Mouse (Mus musculus) embryonic facial prominence, embryonic 10.5 days (tissue): ENCODE data around the gene Trak1. TPM values are rescaled to one million over a fixed set of nuclear protein-coding genes. Genes with fewer than 3 reads are reported as not detected.

Experiments used
- DNase-seq: peaks from one replicate; pipeline ENCODE4 v3.0.0-alpha.2; 2017; ENCODE audit warnings: low spot score
- H3K27ac ChIP-seq: fragments of 300-500 bp; sonication (generic); replicated peaks from 2 replicates; pipeline ENCODE4 v1.5.1; 2016; ENCODE audit warnings: mild to moderate bottlenecking
- H3K27me3 ChIP-seq: fragments of 300-500 bp; sonication (generic); replicated peaks from 2 replicates; pipeline ENCODE4 v1.6.1; 2016; ENCODE audit warnings: low read depth, mild to moderate bottlenecking; ENCODE audit not compliant: poor library complexity, severe bottlenecking
- H3K36me3 ChIP-seq: fragments of 300-500 bp; sonication (generic); replicated peaks from 2 replicates; pipeline ENCODE4 v1.6.1; 2016; ENCODE audit warnings: mild to moderate bottlenecking, moderate library complexity
- H3K4me1 ChIP-seq: fragments of 300-500 bp; sonication (generic); 2 replicates; pipeline ENCODE4 v1.6.1; 2016
- H3K4me3 ChIP-seq: fragments of 300-500 bp; sonication (generic); 2 replicates; pipeline ENCODE4 v1.5.1; 2016; ENCODE audit warnings: mild to moderate bottlenecking, moderate library complexity
- H3K9me3 ChIP-seq: fragments of 300-500 bp; sonication (generic); 2 replicates; pipeline ENCODE4 v1.6.1; 2016; ENCODE audit warnings: mild to moderate bottlenecking
- WGBS: fragments of 180-500 bp; shearing (Covaris S2); methylation state at CpG from one replicate; pipeline ENCODE4 v1.1.7; 2016; 5-methylcytosine and 5-hydroxymethylcytosine counted together
- polyA plus RNA-seq: library from polyadenylated mRNA; unstranded; fragments of >200 nt; fragmentation: Nextera tagmentation; extraction: Ambion mirVana; gene quantifications from 2 replicates; pipeline ENCODE4 v1.2.1, GENCODE M21; 2016

Gene Trak1
- polyA plus RNA-seq, 1 experiment from 2014 or later = 14.1 TPM

GRCm38 (mm10) chr9:121475488-121476452 is 178.5 kb downstream of the Trak1 start:
- DNase-seq = no peak
- H3K4me3 ChIP-seq = no peak overlapping the region
- 0 out of 2 replicates have a peak, but pooled peaks cover 3% of the 10 kb centered on the region for H3K27me3 ChIP-seq
- no peak overlapping the region for H3K27ac ChIP-seq
- peaks cover 15% of the 10 kb centered on the region; the same call in 1 of the 2 replicates for H3K36me3 ChIP-seq
- WGBS = 81% methylated on average over 16 of the region's 16 CpGs
- H3K4me1 ChIP-seq = peaks cover 21% of the 10 kb centered on the region
- no peaks in the 10 kb centered on the region for H3K9me3 ChIP-seq

GRCm38 (mm10) chr9:121477305-121477911 is 180.1 kb downstream of the Trak1 start:
- Histone ChIP-seq H3K9me3 (no peaks in the 10 kb centered on the region), H3K27me3 (0 out of 2 replicates have a peak, but pooled peaks cover 3% of the 10 kb centered on the region), H3K4me1 (peaks cover 6% of the 10 kb centered on the region), H3K36me3 (peaks cover 9% of the 10 kb centered on the region; the same call in 1 of the 2 replicates), H3K4me3 (0 out of 2 replicates have a peak overlapping the region, but pooled peaks have one; percentile 16), H3K27ac (peak overlapping the region; percentile 54; the same call in 1 of the 2 replicates)
- DNase-seq = peak; percentile 79
- 14% methylated on average over 15 of the region's 15 CpGs for WGBS

GRCm38 (mm10) chr9:121479453-121479852 is 182.2 kb downstream of the Trak1 start:
- no peaks in the 10 kb centered on the region for H3K9me3 ChIP-seq
- no peaks in the 10 kb centered on the region for H3K36me3 ChIP-seq
- peak; percentile 74 for DNase-seq
- 34% methylated on average over 5 of the region's 5 CpGs for WGBS
- peaks cover 3% of the 10 kb centered on the region; the same call in 1 of the 2 replicates for H3K4me1 ChIP-seq
- no peak overlapping the region for H3K4me3 ChIP-seq
- no peak overlapping the region; the same call in 1 of the 2 replicates for H3K27ac ChIP-seq
- 0 out of 2 replicates have a peak, but pooled peaks cover 3% of the 10 kb centered on the region for H3K27me3 ChIP-seq

GRCm38 (mm10) chr9:121487216-121487615 is 189.9 kb downstream of the Trak1 start:
- Histone ChIP-seq H3K36me3 (no peaks in the 10 kb centered on the region), H3K4me3 (no peak overlapping the region), H3K27ac (no peak overlapping the region), H3K27me3 (peaks cover 12% of the 10 kb centered on the region), H3K4me1 (no peaks in the 10 kb centered on the region), H3K9me3 (no peaks in the 10 kb centered on the region)
- 78% methylated on average over 7 of the region's 7 CpGs for WGBS
- DNase-seq = no peak

- WGBS = 74% methylated on average over 11 of the region's 11 CpGs
Measured at GRCm38 (mm10) chr9:121491592-121492240, 194.4 kb downstream of the Trak1 start.

GRCm38 (mm10) chr9:121494006-121494767 is 196.9 kb downstream of the Trak1 start:
- Histone ChIP-seq H3K4me1 (peaks cover 22% of the 10 kb centered on the region), H3K27ac (no peak overlapping the region), H3K9me3 (no peaks in the 10 kb centered on the region), H3K4me3 (peak overlapping the region; percentile 48), H3K27me3 (peaks cover 70% of the 10 kb centered on the region), H3K36me3 (no peaks in the 10 kb centered on the region)
- DNase-seq = peak; percentile 62
- 2% methylated on average over 48 of the region's 48 CpGs for WGBS

More at GRCm38 (mm10) chr9:121491592-121492240, 194.4 kb downstream of the Trak1 start:
- peaks cover 22% of the 10 kb centered on the region for H3K4me1 ChIP-seq
- no peak for DNase-seq
- no peak overlapping the region for H3K27ac ChIP-seq
- H3K27me3 ChIP-seq = peaks cover 57% of the 10 kb centered on the region
- H3K36me3 ChIP-seq = no peaks in the 10 kb centered on the region
- H3K4me3 ChIP-seq = no peak overlapping the region
- H3K9me3 ChIP-seq = no peaks in the 10 kb centered on the region

GRCm38 (mm10) chr9:121495529-121495928 is 198.2 kb downstream of the Trak1 start, which contains the start of gene Cck:
Gene Cck (minus strand): TSS chr9:121495694.
- Histone ChIP-seq H3K36me3 (no peaks in the 10 kb centered on the region), H3K27ac (no peak within 1 kb of the TSS), H3K9me3 (no peaks in the 10 kb centered on the region), H3K27me3 (peaks cover 70% of the 10 kb centered on the region), H3K4me3 (peak within 1 kb of the TSS; percentile 48), H3K4me1 (peaks cover 22% of the 10 kb centered on the region)
- 3% methylated on average over 12 of the region's 12 CpGs for WGBS
- DNase-seq = peak; percentile 62

- DNase-seq = no peak
- 29% methylated on average over 10 of the region's 10 CpGs for WGBS
- Histone ChIP-seq H3K27me3 (peaks cover 67% of the 10 kb centered on the region), H3K9me3 (no peaks in the 10 kb centered on the region), H3K36me3 (no peaks in the 10 kb centered on the region), H3K27ac (no peak overlapping the region), H3K4me1 (peaks cover 22% of the 10 kb centered on the region), H3K4me3 (no peak overlapping the region)
Measured at GRCm38 (mm10) chr9:121496102-121496501, 198.8 kb downstream of the Trak1 start.

GRCm38 (mm10) chr9:121505346-121505745 is 208.0 kb downstream of the Trak1 start:
- 94% methylated on average over 8 of the region's 8 CpGs for WGBS
- Histone ChIP-seq H3K4me1 (no peaks in the 10 kb centered on the region), H3K27ac (no peak overlapping the region), H3K27me3 (no peaks in the 10 kb centered on the region), H3K4me3 (no peak overlapping the region), H3K36me3 (no peaks in the 10 kb centered on the region), H3K9me3 (no peaks in the 10 kb centered on the region)
- DNase-seq = no peak

- WGBS = 71% methylated on average over 8 of the region's 8 CpGs
- H3K9me3 ChIP-seq = no peaks in the 10 kb centered on the region
- no peak overlapping the region for H3K4me3 ChIP-seq
- H3K27me3 ChIP-seq = no peaks in the 10 kb centered on the region
- H3K27ac ChIP-seq = no peak overlapping the region
- H3K36me3 ChIP-seq = no peaks in the 10 kb centered on the region
- no peaks in the 10 kb centered on the region for H3K4me1 ChIP-seq
- no peak for DNase-seq
Measured at GRCm38 (mm10) chr9:121506478-121507180, 209.3 kb downstream of the Trak1 start.

GRCm38 (mm10) chr9:121511911-121512310 is 214.6 kb downstream of the Trak1 start:
- Histone ChIP-seq H3K4me3 (no peak overlapping the region), H3K27ac (no peak overlapping the region), H3K9me3 (no peaks in the 10 kb centered on the region), H3K27me3 (no peaks in the 10 kb centered on the region), H3K36me3 (no peaks in the 10 kb centered on the region), H3K4me1 (no peaks in the 10 kb centered on the region)
- 91% methylated on average over 4 of the region's 4 CpGs for WGBS
- no peak for DNase-seq
